Mouse (Mus musculus) urinary bladder, postnatal 0 days (tissue): Measurements from ENCODE around the gene 9330182L06Rik. TPM values are rescaled to one million over a fixed set of nuclear protein-coding genes. Genes with fewer than 3 reads are reported as not detected.

Source experiments
- microRNA counts: library from miRNA; unstranded; fragments of <30 nt; microRNA quantifications from one replicate; lab custom pipeline; 2016
- microRNA-seq: library from miRNA; unstranded; fragments of <30 nt; microRNA quantifications from one replicate; pipeline ENCODE4, GENCODE M21; 2016
- polyA plus RNA-seq: library from polyadenylated mRNA; unstranded; fragments of >200 nt; fragmentation: Nextera tagmentation; extraction: Ambion mirVana; gene quantifications from 2 replicates; pipeline ENCODE4 v1.2.1, GENCODE M21; 2015

The 9330182L06Rik gene
- 2.1 and 2.9 TPM in 2 replicates for polyA plus RNA-seq

GRCm38 (mm10) chr5:9265586-9266279 lies at the start of gene 9330182L06Rik:
Gene 9330182L06Rik, plus strand, starts transcription at chr5:9266118.

MicroRNAs encoded within 50 kb of the gene (microRNA counts, 519-probe panel; counts per million panel counts)
- microRNA mmu-miR-879 (lab: Ali Mortazavi, UCI): not detected

Small RNA genes within 50 kb of the gene (microRNA-seq; reads per million reads assigned to microRNA genes)
- gene Mir879: 4.0 reads per million, percentile 6 among the genes with 10 or more reads in this experiment

Other genes starting within 250 kb of the 9330182L06Rik start
- gene Tmem243, start 165.4 kb upstream of the 9330182L06Rik start, polyA plus RNA-seq: 22.2 and 25.0 TPM in 2 replicates
- gene Dmtf1, start 104.3 kb upstream of the 9330182L06Rik start, polyA plus RNA-seq: 16.3 and 18.7 TPM in 2 replicates